Mouse (Mus musculus): Measurements from ENCODE around the gene Tsen15. TPM values are rescaled to one million over a fixed set of nuclear protein-coding genes. Genes with fewer than 3 reads are reported as not detected.

Gene Tsen15
- polyA plus RNA-seq, 1 experiment from 2014 or later: 91.2 TPM

GRCm38 (mm10) chr1:152369139-152369538 lies 17.3 kb downstream of the Tsen15 start:
- peak; percentile 76 for ATAC-seq (ENCODE audit: low FRiP score, low read depth)
- 14% methylated on average over 4 of the region's 4 CpGs for WGBS
- Histone ChIP-seq H3K27ac (no peak overlapping the region), H3K4me1 (peaks cover 10% of the 10 kb centered on the region), H3K4me2 (replicated peaks) (peak overlapping the region; percentile 9; the same call in 1 of the 2 replicates), H3K4me3 (no peak overlapping the region), H3K36me3 (peaks cover 25% of the 10 kb centered on the region), H3K9me3 (no peaks in the 10 kb centered on the region), H3K9ac (no peak overlapping the region), H3K27me3 (no peaks in the 10 kb centered on the region)

- Histone ChIP-seq H3K36me3 (peaks cover 22% of the 10 kb centered on the region), H3K4me1 (peaks cover 10% of the 10 kb centered on the region), H3K9me3 (no peaks in the 10 kb centered on the region), H3K4me3 (no peak overlapping the region), H3K4me2 (replicated peaks) (peak overlapping the region; percentile 9; the same call in 1 of the 2 replicates), H3K9ac (no peak overlapping the region), H3K27me3 (no peaks in the 10 kb centered on the region), H3K27ac (no peak overlapping the region; the same call in 1 of the 2 replicates)
- 55% methylated on average over 13 of the region's 13 CpGs for WGBS
- ATAC-seq (ENCODE audit: low FRiP score, low read depth): peak; percentile 57
Measured at GRCm38 (mm10) chr1:152368311-152369088, 18.0 kb downstream of the Tsen15 start.

GRCm38 (mm10) chr1:152356721-152357120 lies 29.8 kb downstream of the Tsen15 start:
- Histone ChIP-seq H3K27me3 (no peaks in the 10 kb centered on the region), H3K4me3 (no peak overlapping the region), H3K9me3 (no peaks in the 10 kb centered on the region), H3K27ac (no peak overlapping the region), H3K36me3 (no peaks in the 10 kb centered on the region), H3K4me2 (replicated peaks) (no peak overlapping the region), H3K9ac (no peak overlapping the region), H3K4me1 (no peaks in the 10 kb centered on the region)
- ATAC-seq (ENCODE audit: low FRiP score, low read depth): no peak
- WGBS: 79% methylated on average over 4 of the region's 4 CpGs

- no peaks in the 10 kb centered on the region for H3K36me3 ChIP-seq
- no peak; the same call in 1 of the 2 replicates for ATAC-seq (ENCODE audit: low FRiP score, low read depth)
- no peak overlapping the region for H3K9ac ChIP-seq
Measured at GRCm38 (mm10) chr1:152347946-152348345, 38.5 kb downstream of the Tsen15 start.

DNA sequence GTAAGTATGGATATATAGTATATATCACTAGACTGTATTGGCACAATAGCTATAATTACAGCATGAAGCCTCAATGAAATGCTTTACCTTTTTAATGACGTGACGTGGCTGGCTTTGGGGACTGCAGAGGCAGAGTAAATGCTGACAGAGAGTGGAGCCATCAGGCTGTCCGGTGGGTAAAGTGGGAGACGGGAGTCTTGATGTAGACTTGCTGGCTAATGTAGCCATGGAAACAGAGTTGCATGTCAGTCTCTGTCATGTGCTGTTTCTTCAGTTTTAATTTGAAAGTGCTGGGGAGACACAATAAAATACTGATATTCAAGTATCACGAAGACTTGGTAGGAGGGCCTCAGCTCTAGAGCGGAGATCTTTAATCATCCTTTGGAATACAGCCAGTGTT lies 62.5 kb downstream of the Tsen15 start:
- H3K4me3 ChIP-seq: no peak overlapping the region
- no peaks in the 10 kb centered on the region for H3K27me3 ChIP-seq
- H3K27ac ChIP-seq: no peak overlapping the region
- H3K4me2 ChIP-seq (replicated peaks): no peak overlapping the region
- WGBS: 94% methylated on average over 6 of the region's 6 CpGs
- no peaks in the 10 kb centered on the region for H3K9me3 ChIP-seq
- peaks cover 14% of the 10 kb centered on the region for H3K4me1 ChIP-seq
- ATAC-seq (ENCODE audit: low FRiP score, low read depth): no peak
- no peaks in the 10 kb centered on the region for H3K36me3 ChIP-seq
- no peak overlapping the region for H3K9ac ChIP-seq

More at GRCm38 (mm10) chr1:152347946-152348345, 38.5 kb downstream of the Tsen15 start:
- Histone ChIP-seq H3K4me3 (no peak overlapping the region), H3K27me3 (no peaks in the 10 kb centered on the region), H3K9me3 (no peaks in the 10 kb centered on the region), H3K4me1 (no peaks in the 10 kb centered on the region), H3K4me2 (replicated peaks) (no peak overlapping the region), H3K27ac (no peak overlapping the region)

Other genes with a start within 250 kb of the Tsen15 start
- 6.7 and 7.2 TPM in 2 replicates for gene Colgalt2, start 13.1 kb upstream of the Tsen15 start, polyA plus RNA-seq (2015; fragmentation: Nextera tagmentation; extraction: Ambion mirVana)